Mouse (Mus musculus) heart, adult 11 months (tissue): ENCODE results near the gene Dtl.

Experiments
- DNase-seq: peaks from one replicate; pipeline ENCODE4 v3.0.0; 2022

Gene Dtl

GRCm38 (mm10) chr1:191574871-191575457, 380 bp downstream of the Dtl start:
- peak; percentile 96 for DNase-seq

GRCm38 (mm10) chr1:191573906-191574639, 1.3 kb downstream of the Dtl start:
- no peak for DNase-seq

GRCm38 (mm10) chr1:191570415-191570814, 4.9 kb downstream of the Dtl start:
- DNase-seq, result peak; percentile 16

GRCm38 (mm10) chr1:191569625-191570024, 5.7 kb downstream of the Dtl start:
- peak; percentile 22 for DNase-seq

GRCm38 (mm10) chr1:191567859-191568258, 7.5 kb downstream of the Dtl start:
- peak; percentile 82 for DNase-seq

GRCm38 (mm10) chr1:191562823-191563365, 12.4 kb downstream of the Dtl start:
- peak; percentile 88 for DNase-seq

GRCm38 (mm10) chr1:191559779-191560178, 15.6 kb downstream of the Dtl start:
- peak; percentile 93 for DNase-seq

- peak; percentile 95 for DNase-seq
These were observed 18.2 kb downstream of the Dtl start for GRCm38 (mm10) chr1:191557109-191557508.

- DNase-seq, result peak; percentile 84
These were observed 24.6 kb downstream of the Dtl start for GRCm38 (mm10) chr1:191550786-191551185.

- DNase-seq, result peak; percentile 30
These were observed 31.6 kb downstream of the Dtl start for GRCm38 (mm10) chr1:191543747-191544146.

GRCm38 (mm10) chr1:191541619-191542018, 33.7 kb downstream of the Dtl start:
- no peak for DNase-seq

- DNase-seq, result peak; percentile 61
These were observed 34.3 kb downstream of the Dtl start for GRCm38 (mm10) chr1:191541014-191541413.

- DNase-seq, result no peak
These were observed 35.0 kb downstream of the Dtl start for GRCm38 (mm10) chr1:191540300-191540699.

GRCm38 (mm10) chr1:191534896-191535295, 40.4 kb downstream of the Dtl start:
- DNase-seq, result peak; percentile 97

- peak; percentile 85 for DNase-seq
These were observed 44.3 kb downstream of the Dtl start for GRCm38 (mm10) chr1:191531023-191531422.

GRCm38 (mm10) chr1:191529406-191529805, 45.9 kb downstream of the Dtl start:
- DNase-seq, result peak; percentile 95

GRCm38 (mm10) chr1:191527921-191528612, 47.3 kb downstream of the Dtl start:
- DNase-seq, result peak; percentile 96

GRCm38 (mm10) chr1:191527089-191527488, 48.3 kb downstream of the Dtl start:
- DNase-seq, result peak; percentile 81

- peak; percentile 94 for DNase-seq
These were observed 53.9 kb downstream of the Dtl start for GRCm38 (mm10) chr1:191521395-191521794.

GRCm38 (mm10) chr1:191520669-191521068, 54.7 kb downstream of the Dtl start:
- DNase-seq, result peak; percentile 94

- DNase-seq, result no peak
These were observed 55.1 kb downstream of the Dtl start for GRCm38 (mm10) chr1:191520194-191520593.

GRCm38 (mm10) chr1:191519329-191520066, 55.8 kb downstream of the Dtl start:
- peak; percentile 61 for DNase-seq

- DNase-seq, result peak; percentile 66
These were observed 56.4 kb downstream of the Dtl start for GRCm38 (mm10) chr1:191518911-191519310.
